Mouse (Mus musculus) megakaryocyte progenitor cell, adult 5-6 weeks (primary cell): ENCODE data around the gene Gm14308. TPM values are rescaled to one million over a fixed set of nuclear protein-coding genes. Genes with fewer than 3 reads are reported as not detected.
"Not testable (repeated sequence)": the region's sequence is repeated elsewhere in the genome, so short reads cannot be mapped to it uniquely, and the experiment has no call there.

Experiments used
- ATAC-seq: replicated peaks from 2 replicates; pipeline ENCODE4 v1.8.0; 2016; ENCODE audit warnings: mild to moderate bottlenecking, moderate TSS enrichment, inconsistent platforms; ENCODE audit not compliant: poor library complexity
- total RNA-seq, 2 experiments: library from RNA; stranded (forward) in 1 of 2; stranded (reverse) in 1 of 2; fragments of 157-497, 149-512 nt in 1 of 2; fragments of 200-1000 nt in 1 of 2; gene quantifications; 2 replicates each; pipeline versions ENCODE4 v1.2.3 to v1.2.4; 2015 to 2017

The Gm14308 gene
- total RNA-seq (2015) (16.7 and 21.6 TPM in 2 replicates), total RNA-seq (2017) (20.0 and 24.2 TPM in 2 replicates)

GRCm38 (mm10) chr2:176636244-176636643 lies at the start of gene Gm14308:
Gm14308 (minus strand) TSS chr2:176636344.
- not testable (repeated sequence) for ATAC-seq

- ATAC-seq, result not testable (repeated sequence)
Measured at GRCm38 (mm10) chr2:176670222-176670621, 34.1 kb upstream of the Gm14308 start, which contains the start of gene Zfp973. Zfp973 (plus strand) TSS chr2:176670522.

Other genes with a start within 250 kb of the Gm14308 start
- 5.8 and 10.1 TPM in 2 replicates for gene Gm14435, start 212.8 kb downstream of the Gm14308 start, total RNA-seq (2015)
- 0.37 TPM in 1 of 2 replicates, not detected in the other for gene Gm14435, start 212.8 kb downstream of the Gm14308 start, total RNA-seq (2017)
- 2.7 TPM in 1 of 2 replicates, not detected in the other for gene Gm14434, start 149.6 kb downstream of the Gm14308 start, total RNA-seq (2015)
- 5.4 and 6.8 TPM in 2 replicates for gene Gm14434, start 149.6 kb downstream of the Gm14308 start, total RNA-seq (2017)
- not detected in 2 replicates for gene Zfp967, start 115.3 kb downstream of the Gm14308 start, total RNA-seq (2015)
- gene Zfp967, start 115.3 kb downstream of the Gm14308 start, total RNA-seq (2017), result not detected in 2 replicates
- 21.3 and 27.3 TPM in 2 replicates for gene Zfp973, start 34.2 kb upstream of the Gm14308 start, total RNA-seq (2015)
- 10.1 and 12.3 TPM in 2 replicates for gene Zfp973, start 34.2 kb upstream of the Gm14308 start, total RNA-seq (2017)
- gene Gm14305, start 72.0 kb upstream of the Gm14308 start, total RNA-seq (2015), result 20.8 and 25.0 TPM in 2 replicates
- 11.5 and 24.3 TPM in 2 replicates for gene Gm14305, start 72.0 kb upstream of the Gm14308 start, total RNA-seq (2017)
- gene Gm14295, start 162.3 kb upstream of the Gm14308 start, total RNA-seq (2015), result 15.9 and 18.9 TPM in 2 replicates
- gene Gm14295, start 162.3 kb upstream of the Gm14308 start, total RNA-seq (2017), result 6.0 and 48.4 TPM in 2 replicates
- gene Gm14408, start 194.8 kb upstream of the Gm14308 start, total RNA-seq (2015), result not detected in 2 replicates
- not detected in 2 replicates for gene Gm14408, start 194.8 kb upstream of the Gm14308 start, total RNA-seq (2017)